Mouse (Mus musculus): ENCODE data around the gene Zfp978. TPM values are rescaled to one million over a fixed set of nuclear protein-coding genes. Genes with fewer than 3 reads are reported as not detected.
"Not testable (repeated sequence)": the region's sequence is repeated elsewhere in the genome, so short reads cannot be mapped to it uniquely, and the experiment has no call there.

The Zfp978 gene
- total RNA-seq, 2 experiments from 2014 or later: not detected

GRCm38 (mm10) chr4:147349687-147350415 is 11.3 kb upstream of the Zfp978 start:
- not testable (repeated sequence) for ATAC-seq (replicated peaks; ENCODE audit: low FRiP score, poor library complexity, severe bottlenecking)

GRCm38 (mm10) chr4:147350541-147350940 is 10.6 kb upstream of the Zfp978 start:
- not testable (repeated sequence) for ATAC-seq (replicated peaks; ENCODE audit: low FRiP score, poor library complexity, severe bottlenecking)

- ATAC-seq (replicated peaks; ENCODE audit: low FRiP score, poor library complexity, severe bottlenecking): not testable (repeated sequence)
These were observed 9.6 kb upstream of the Zfp978 start for GRCm38 (mm10) chr4:147351376-147351980.

GRCm38 (mm10) chr4:147353626-147354025 is 7.5 kb upstream of the Zfp978 start:
- not testable (repeated sequence) for ATAC-seq (replicated peaks; ENCODE audit: low FRiP score, poor library complexity, severe bottlenecking)

- ATAC-seq (replicated peaks; ENCODE audit: low FRiP score, poor library complexity, severe bottlenecking): not testable (repeated sequence)
These were observed 5.1 kb upstream of the Zfp978 start for GRCm38 (mm10) chr4:147356042-147356441.

GRCm38 (mm10) chr4:147357195-147357594 is 3.9 kb upstream of the Zfp978 start:
- not testable (repeated sequence) for ATAC-seq (replicated peaks; ENCODE audit: low FRiP score, poor library complexity, severe bottlenecking)

- not testable (repeated sequence) for ATAC-seq (replicated peaks; ENCODE audit: low FRiP score, poor library complexity, severe bottlenecking)
These were observed 769 bp downstream of the Zfp978 start for GRCm38 (mm10) chr4:147361872-147362271.

- ATAC-seq (replicated peaks; ENCODE audit: low FRiP score, poor library complexity, severe bottlenecking): 0 out of 2 replicates have a peak, but pooled peaks have one; percentile 39
These were observed 8.5 kb downstream of the Zfp978 start for GRCm38 (mm10) chr4:147369564-147369963.

- ATAC-seq (replicated peaks; ENCODE audit: low FRiP score, poor library complexity, severe bottlenecking): not testable (repeated sequence)
These were observed 22.1 kb downstream of the Zfp978 start for GRCm38 (mm10) chr4:147383199-147383598.

GRCm38 (mm10) chr4:147397201-147397600 is 36.1 kb downstream of the Zfp978 start:
- ATAC-seq (replicated peaks; ENCODE audit: low FRiP score, poor library complexity, severe bottlenecking): not testable (repeated sequence)

GRCm38 (mm10) chr4:147397934-147398682 is 37.0 kb downstream of the Zfp978 start:
- not testable (repeated sequence) for ATAC-seq (replicated peaks; ENCODE audit: low FRiP score, poor library complexity, severe bottlenecking)

- not testable (repeated sequence) for ATAC-seq (replicated peaks; ENCODE audit: low FRiP score, poor library complexity, severe bottlenecking)
These were observed 37.6 kb downstream of the Zfp978 start for GRCm38 (mm10) chr4:147398741-147399140.

GRCm38 (mm10) chr4:147399505-147399904 is 38.4 kb downstream of the Zfp978 start:
- ATAC-seq (replicated peaks; ENCODE audit: low FRiP score, poor library complexity, severe bottlenecking): not testable (repeated sequence)

- not testable (repeated sequence) for ATAC-seq (replicated peaks; ENCODE audit: low FRiP score, poor library complexity, severe bottlenecking)
These were observed 39.1 kb downstream of the Zfp978 start for GRCm38 (mm10) chr4:147400031-147400847.

- not testable (repeated sequence) for ATAC-seq (replicated peaks; ENCODE audit: low FRiP score, poor library complexity, severe bottlenecking)
These were observed 40.0 kb downstream of the Zfp978 start for GRCm38 (mm10) chr4:147400848-147401715.

- not testable (repeated sequence) for ATAC-seq (replicated peaks; ENCODE audit: low FRiP score, poor library complexity, severe bottlenecking)
These were observed 40.8 kb downstream of the Zfp978 start for GRCm38 (mm10) chr4:147401736-147402506.

- ATAC-seq (replicated peaks; ENCODE audit: low FRiP score, poor library complexity, severe bottlenecking): not testable (repeated sequence)
These were observed 41.4 kb downstream of the Zfp978 start for GRCm38 (mm10) chr4:147402507-147402890.

GRCm38 (mm10) chr4:147403509-147403908 is 42.4 kb downstream of the Zfp978 start:
- not testable (repeated sequence) for ATAC-seq (replicated peaks; ENCODE audit: low FRiP score, poor library complexity, severe bottlenecking)
